Mouse (Mus musculus) retina, postnatal 1 day (tissue): ENCODE data around the gene Copg2.

Experiments
- DNase-seq: peaks from one replicate; pipeline ENCODE4 v3.0.0-alpha.2; 2012

Copg2 gene

GRCm38 (mm10) chr6:30732571-30733130, 163.9 kb downstream of the Copg2 start:
- DNase-seq, result peak; percentile 29

DNA sequence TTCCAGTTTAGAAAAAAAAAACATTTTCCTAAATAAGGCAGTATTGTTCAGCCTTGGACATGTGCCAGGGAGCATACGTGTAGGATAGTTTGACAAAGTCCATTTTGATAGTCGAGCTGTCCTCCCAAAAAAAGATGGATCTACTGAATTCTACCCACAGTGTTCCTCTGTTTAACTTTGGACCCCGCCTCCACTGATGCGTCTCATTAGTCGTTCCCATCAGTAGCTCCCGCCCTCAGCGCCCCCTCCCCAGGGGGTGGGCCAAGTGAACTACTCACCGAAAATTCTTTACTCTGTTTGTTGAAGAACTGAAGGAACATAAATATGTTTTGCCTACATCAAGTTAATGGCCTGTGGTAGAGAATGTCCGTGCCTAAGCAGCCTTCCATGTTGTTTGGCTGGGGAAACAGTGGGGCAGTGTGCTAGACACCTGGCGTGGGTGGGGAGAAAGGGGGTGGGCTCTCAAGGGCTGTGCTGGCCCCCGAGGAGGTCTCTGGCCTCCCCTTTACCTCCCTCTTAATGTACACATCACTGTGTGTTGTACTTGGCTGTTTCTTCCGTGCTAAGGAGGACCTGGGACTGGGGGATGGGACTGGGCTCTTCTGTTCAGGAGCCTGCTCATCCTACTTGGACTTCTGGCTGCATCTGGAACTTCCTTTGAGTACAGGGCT, 166.2 kb downstream of the Copg2 start:
- peak; percentile 19 for DNase-seq

- DNase-seq, result no peak
Observed at GRCm38 (mm10) chr6:30723331-30723730, 173.3 kb downstream of the Copg2 start, which contains the start of gene Mest. Gene Mest (plus strand): TSS chr6:30723547.

DNA sequence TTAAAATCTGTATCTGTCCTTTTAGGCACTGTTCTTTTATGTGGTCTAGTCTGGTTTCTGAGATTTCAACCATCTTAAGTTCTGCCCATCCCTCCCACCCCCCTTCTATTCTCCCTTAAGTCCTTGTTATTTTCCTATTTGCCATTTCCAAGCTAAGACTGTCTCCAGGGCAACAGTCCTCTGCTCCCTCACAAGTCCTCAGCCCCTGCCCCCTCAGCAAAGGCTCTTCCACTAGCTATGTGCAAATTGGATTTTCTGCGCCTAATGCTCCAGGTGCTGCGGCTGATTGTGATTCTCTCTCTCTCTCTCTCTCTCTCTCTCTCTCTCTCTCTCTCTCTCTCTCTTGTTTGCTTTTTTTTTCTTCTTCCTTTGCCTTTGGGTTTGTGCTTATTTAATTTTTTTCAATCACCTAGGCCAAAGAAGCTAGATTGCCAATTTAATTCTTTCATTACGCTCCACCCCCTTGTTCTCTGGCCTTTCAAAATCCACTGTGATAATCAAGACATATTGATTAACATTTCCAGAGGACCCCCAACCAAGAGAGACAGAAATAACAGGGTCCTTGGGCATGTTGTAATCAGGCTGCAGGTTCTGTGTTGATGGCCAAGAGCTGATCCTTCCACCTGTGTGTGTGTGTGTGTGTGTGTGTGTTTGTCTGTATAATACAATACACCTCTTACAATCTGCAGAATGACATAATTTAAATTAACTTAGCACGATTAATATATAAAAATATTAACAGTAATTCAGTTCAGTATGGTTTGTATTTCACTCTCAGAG, 174.0 kb downstream of the Copg2 start:
- peak; percentile 60 for DNase-seq

DNA sequence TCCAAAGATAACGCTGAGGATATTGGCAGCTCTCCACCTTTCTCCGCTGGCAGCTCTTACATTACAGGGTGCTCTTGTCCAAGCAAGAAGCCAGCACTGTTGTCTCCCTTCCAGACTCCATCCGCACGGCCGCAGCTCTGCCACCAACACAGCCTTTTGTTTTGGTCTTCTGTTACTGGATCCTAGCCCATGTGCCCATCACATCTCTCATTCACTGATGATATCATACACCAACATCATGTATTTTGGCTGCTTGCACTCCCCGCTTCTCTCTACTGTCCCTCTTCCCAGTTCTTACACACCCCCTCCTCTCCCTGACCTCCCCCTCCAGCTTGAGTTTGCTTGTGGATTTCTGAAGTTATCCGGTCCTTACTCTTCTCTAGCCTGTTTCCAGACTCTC, 179.8 kb downstream of the Copg2 start:
- DNase-seq, result no peak

GRCm38 (mm10) chr6:30714891-30715471, 181.6 kb downstream of the Copg2 start:
- no peak for DNase-seq

DNA sequence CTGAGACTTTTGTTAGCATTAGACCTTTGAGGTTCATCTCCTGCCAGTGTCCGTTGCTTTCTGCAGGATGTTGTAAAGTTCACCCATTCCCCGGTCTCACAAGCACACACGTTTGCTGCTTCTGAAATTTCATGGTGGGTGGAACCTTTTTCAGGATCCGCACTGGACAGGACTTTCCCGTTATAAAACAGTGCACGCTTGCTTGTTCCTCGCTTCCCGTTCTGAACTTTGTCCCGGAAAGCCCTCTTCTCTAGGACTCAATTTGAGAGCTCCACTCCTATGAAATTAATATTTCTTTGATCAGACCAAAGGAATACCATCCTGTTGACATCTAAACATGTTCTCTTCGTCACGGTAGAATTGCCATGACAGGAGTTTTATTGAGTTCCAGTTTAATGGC, 182.7 kb downstream of the Copg2 start:
- DNase-seq, result no peak

DNA sequence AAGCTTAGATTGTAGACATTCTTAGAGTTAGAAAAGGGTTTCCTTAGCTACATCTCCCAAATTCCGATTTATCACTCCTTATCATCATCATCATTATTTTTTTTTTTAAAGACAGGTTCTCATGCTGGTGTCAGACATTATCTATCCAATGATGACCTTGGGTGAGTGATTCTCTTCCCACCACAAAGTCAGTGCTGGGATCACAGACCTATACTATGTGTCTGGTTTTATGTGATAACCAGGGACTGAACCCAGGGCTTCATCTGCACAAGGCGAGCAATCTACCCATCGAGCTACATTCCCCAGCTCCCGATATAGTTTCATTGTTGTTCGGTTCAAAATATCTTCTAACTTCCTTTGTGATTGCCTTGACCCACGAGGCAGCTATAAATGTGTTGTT, 183.1 kb downstream of the Copg2 start:
- DNase-seq, result no peak

GRCm38 (mm10) chr6:30712484-30712883, 184.1 kb downstream of the Copg2 start:
- no peak for DNase-seq

GRCm38 (mm10) chr6:30711365-30711763, 185.2 kb downstream of the Copg2 start:
- no peak for DNase-seq

DNA sequence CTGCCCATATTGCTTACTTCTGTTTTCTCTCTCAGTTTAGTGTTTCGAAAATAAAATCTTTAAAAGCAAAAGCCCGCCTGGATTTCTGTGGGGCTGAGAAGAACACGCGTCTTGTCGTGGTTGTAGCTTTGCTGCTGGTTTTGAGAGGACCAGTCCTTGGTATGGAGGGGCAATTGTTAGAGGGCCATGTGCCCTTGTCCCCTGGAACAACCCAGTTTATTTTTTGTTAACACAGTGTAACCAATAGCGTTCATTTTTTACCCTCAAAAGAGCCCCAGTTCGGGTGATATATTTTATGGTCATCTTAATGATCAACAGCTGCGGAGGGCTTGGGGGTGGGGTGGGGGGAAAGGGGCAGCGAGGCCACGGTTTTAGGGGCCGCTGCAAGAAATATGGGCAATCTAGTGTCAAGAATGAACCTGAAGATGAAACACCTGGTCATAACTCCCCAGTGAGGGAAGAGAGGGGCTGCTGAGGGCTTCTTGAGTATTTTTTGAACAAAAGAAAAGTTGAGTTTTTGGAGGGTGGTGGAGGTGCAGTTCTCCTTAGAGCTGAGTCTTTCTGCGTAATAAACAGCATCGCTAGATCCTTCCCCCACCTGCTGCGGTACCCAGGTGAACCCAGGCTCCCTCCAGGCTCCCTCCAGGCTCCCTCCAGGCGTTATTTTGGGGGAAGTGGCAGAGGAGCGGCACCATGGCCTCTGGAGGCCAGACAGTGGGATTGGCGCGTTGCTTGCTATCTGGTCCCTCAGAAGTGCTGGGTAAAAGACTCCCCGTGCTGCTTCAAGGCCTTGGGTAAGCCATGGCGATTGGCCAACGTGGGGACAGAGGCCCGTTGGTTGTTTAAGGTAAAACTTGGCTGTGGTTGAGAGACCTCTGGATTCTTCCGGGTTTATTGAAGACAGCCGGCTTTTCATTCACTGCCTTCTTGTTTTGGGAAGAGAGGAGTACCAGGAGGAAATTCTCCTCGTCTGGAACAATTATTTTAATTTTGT, 185.9 kb downstream of the Copg2 start:
- no peak for DNase-seq

- peak; percentile 48 for DNase-seq
Observed at GRCm38 (mm10) chr6:30709115-30709514, 187.5 kb downstream of the Copg2 start.

DNA sequence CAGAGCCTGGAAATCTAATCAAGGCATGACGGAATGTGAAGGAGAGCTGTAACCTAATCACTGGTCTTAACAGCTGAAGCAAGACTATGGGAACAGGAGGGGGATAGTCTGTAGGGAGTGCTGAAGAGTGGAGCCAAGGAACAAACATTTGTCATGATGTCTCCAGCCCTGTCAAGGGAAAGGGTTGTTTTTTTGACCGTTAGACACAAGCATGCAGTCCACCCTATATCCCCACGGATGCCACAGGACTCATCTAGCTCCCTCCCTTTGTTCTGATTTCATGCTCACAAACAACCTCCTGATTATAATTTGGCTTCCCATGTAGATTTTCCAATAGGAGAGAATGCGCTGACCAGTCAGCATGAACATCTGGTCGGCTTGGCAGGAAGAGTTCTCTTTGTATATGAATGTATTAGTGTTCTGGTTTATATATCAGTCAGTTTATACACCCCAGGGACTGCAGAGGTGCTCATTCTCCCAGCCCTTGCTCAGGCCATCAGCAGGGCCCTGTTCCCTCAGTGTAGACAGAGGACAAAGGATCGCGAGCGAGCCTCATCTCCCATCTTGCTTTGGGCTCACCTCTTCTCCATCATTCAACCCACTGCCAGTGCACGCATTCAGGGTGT, 192.5 kb downstream of the Copg2 start:
- DNase-seq, result no peak

DNA sequence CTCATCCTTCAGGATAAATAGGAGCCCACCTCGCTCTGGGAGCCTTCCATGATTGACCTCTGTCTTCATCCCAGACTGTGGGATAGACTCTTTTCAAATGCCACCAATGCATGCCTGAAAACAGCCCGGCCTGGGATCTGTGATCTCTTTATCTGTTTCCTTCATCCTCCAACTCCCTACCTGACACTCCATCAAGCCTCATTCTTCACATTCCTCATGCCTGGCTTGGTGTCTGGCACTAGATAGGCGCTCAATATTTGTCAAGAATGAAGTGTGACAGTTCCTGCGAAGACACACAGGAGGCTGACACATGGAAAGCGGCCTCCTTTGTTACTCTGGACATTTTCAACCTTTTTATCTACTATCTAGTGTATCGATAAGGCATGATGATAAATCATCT, 193.1 kb downstream of the Copg2 start:
- no peak for DNase-seq

DNA sequence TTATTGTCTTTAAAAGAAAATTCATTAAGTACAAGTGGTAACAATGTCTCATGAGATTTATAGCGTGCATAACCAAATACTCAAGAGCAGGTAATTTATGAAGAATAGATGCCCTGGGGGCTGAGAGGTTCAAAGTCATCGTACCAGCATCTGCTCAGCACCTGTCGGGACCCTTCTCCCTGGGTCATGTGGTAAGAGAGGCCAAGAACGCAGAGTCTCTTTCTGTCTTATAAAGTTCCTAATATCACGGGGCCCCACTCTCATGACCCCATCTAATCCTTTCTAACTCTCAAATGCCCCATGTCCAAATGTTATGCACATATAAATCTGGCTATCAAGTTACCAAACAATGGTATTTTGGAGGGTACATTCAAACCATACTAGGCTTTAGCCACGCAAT, 193.7 kb downstream of the Copg2 start:
- DNase-seq, result no peak

- no peak for DNase-seq
Observed at GRCm38 (mm10) chr6:30700182-30700581, 196.4 kb downstream of the Copg2 start.

- no peak for DNase-seq
Observed at GRCm38 (mm10) chr6:30698036-30698435, 198.6 kb downstream of the Copg2 start.
